Comparison of ENCODE assay signal across 26 mouse cellular contexts in the genomic region with DNA sequence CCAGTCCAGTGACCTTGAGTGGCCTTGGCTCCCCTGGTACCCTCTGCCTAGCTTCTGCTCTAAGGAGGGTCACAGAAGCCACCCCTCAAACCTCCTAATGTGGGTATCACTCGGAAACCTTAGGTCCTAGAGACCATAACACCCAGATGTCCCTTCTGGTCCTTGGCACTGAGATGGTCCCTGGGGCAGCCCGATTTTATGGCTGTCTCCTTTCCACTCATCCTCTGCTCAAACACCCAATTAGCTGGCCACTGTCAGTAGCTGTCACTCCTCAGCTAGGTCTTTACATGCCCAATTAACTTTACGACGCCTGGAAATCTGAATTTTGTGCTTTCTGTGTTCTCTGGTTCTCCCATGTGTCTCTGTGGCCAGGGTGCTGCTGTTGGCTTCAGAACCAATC. TPM values are rescaled to one million over a fixed set of nuclear protein-coding genes. Genes with fewer than 3 reads are reported as not detected.
DNase-seq lines count a peak whose midpoint lies in the region; ATAC-seq and TF ChIP-seq lines count a peak whose summit lies in the region.
"Had no signal": no experiment of that assay in that cellular context is flagged by ENCODE, and none has a peak within 500 bp of the region (broad histone marks: within the 10 kb centered on the region; RNA-seq: fewer than 3 reads in every experiment).

No protein-coding gene starts in this region.

- no peak overlapping the region for H3K4me3 ChIP-seq in layer of hippocampus, adult 2 months
- H3K4me3 ChIP-seq in midbrain, postnatal 0 days (ENCODE audit: low read depth, low read length), result no peak overlapping the region
- H3K4me3 ChIP-seq in midbrain, embryonic 11.5 days (ENCODE audit: low read depth, low read length), result no peak overlapping the region
- H3K4me3 ChIP-seq: embryonic facial prominence, embryonic 13.5 days; embryonic facial prominence, embryonic 15.5 days; erythroblast, embryonic 14.5 days; forebrain, embryonic 10.5 days; forebrain, embryonic 12.5 days had no signal

- TF ChIP-seq CTCF in layer of hippocampus, adult 2 months (conservative IDR thresholded peaks at IDR 0.05), result no peak
- no peak for TF ChIP-seq CTCF in midbrain, postnatal 0 days (IDR thresholded peaks at IDR 0.05)

- H3K9ac ChIP-seq in midbrain, postnatal 0 days (replicated peaks; ENCODE audit: low read length, poor library complexity, severe bottlenecking), result no peak overlapping the region
- no peak overlapping the region for H3K9ac ChIP-seq in midbrain, embryonic 11.5 days (ENCODE audit: low read length)
- H3K9ac ChIP-seq: embryonic facial prominence, embryonic 13.5 days; embryonic facial prominence, embryonic 15.5 days; forebrain, embryonic 12.5 days had no signal

- no peaks in the 10 kb centered on the region for H3K27me3 ChIP-seq in midbrain, postnatal 0 days (ENCODE audit: insufficient read depth, low read length)
- no peaks in the 10 kb centered on the region for H3K27me3 ChIP-seq in midbrain, embryonic 11.5 days (ENCODE audit: control insufficient read depth, insufficient read depth, low read length)
- H3K27me3 ChIP-seq: embryonic facial prominence, embryonic 13.5 days; embryonic facial prominence, embryonic 15.5 days; forebrain, embryonic 12.5 days had no signal

- peak overlapping the region; percentile 37; the same call in 1 of the 2 replicates for H3K27ac ChIP-seq in layer of hippocampus, adult 2 months
- no peak overlapping the region for H3K27ac ChIP-seq in midbrain, postnatal 0 days (ENCODE audit: low read depth, low read length)
- H3K27ac ChIP-seq in midbrain, embryonic 11.5 days (ENCODE audit: low read depth, low read length), result no peak overlapping the region
- H3K27ac ChIP-seq: embryonic facial prominence, embryonic 13.5 days; embryonic facial prominence, embryonic 15.5 days; forebrain, embryonic 10.5 days; forebrain, embryonic 12.5 days had no signal

- no peaks in the 10 kb centered on the region for H3K4me1 ChIP-seq in midbrain, postnatal 0 days (ENCODE audit: insufficient read depth, low read length)
- no peaks in the 10 kb centered on the region for H3K4me1 ChIP-seq in midbrain, embryonic 11.5 days (ENCODE audit: control insufficient read depth, insufficient read depth, low read length)
- H3K4me1 ChIP-seq: embryonic facial prominence, embryonic 13.5 days; embryonic facial prominence, embryonic 15.5 days; forebrain, embryonic 12.5 days had no signal

- no peak for ATAC-seq in midbrain, postnatal 0 days (ENCODE audit: low FRiP score)
- no peak for ATAC-seq in midbrain, embryonic 11.5 days (ENCODE audit: low FRiP score)
- ATAC-seq: forebrain, embryonic 14.5 days; forebrain, embryonic 16.5 days had no signal

- no peaks in the 10 kb centered on the region for H3K9me3 ChIP-seq in midbrain, postnatal 0 days (ENCODE audit: low read length)
- no peaks in the 10 kb centered on the region for H3K9me3 ChIP-seq in midbrain, embryonic 11.5 days (ENCODE audit: control insufficient read depth, low read length)
- H3K9me3 ChIP-seq: embryonic facial prominence, embryonic 13.5 days; embryonic facial prominence, embryonic 15.5 days; forebrain, embryonic 10.5 days; forebrain, embryonic 12.5 days had no signal

- WGBS in midbrain, postnatal 0 days, result 87% methylated on average over 4 of the region's 4 CpGs
- 84% methylated on average over 4 of the region's 4 CpGs for WGBS in midbrain, embryonic 11.5 days

- DNase-seq in cerebellum, postnatal 10 days, result peak; percentile 68 to 77
- no peak for DNase-seq in cerebellum, adult 9-10 months
- DNase-seq in layer of hippocampus, adult 2 months (ENCODE audit: low spot score in 2 of 2), result no peak
- no peak for DNase-seq in layer of hippocampus, postnatal 25 days (ENCODE audit: extremely low spot score in 1 of 2, low spot score in 1 of 2)
- peak; percentile 54 for DNase-seq in midbrain, postnatal 0 days (ENCODE audit: low spot score)
- DNase-seq in midbrain, embryonic 11.5 days (ENCODE audit: low spot score, missing footprints), result no peak
- DNase-seq: adrenal gland, adult 2 months; adrenal gland, postnatal 10 days; adrenal gland, postnatal 25 days; cerebellum, adult 11 months; cerebellum, adult 8-10 months; cerebellum, postnatal 36 days; embryo, embryonic 11 days had no signal

- no peak overlapping the region for H3K4me2 ChIP-seq in midbrain, postnatal 0 days (ENCODE audit: low read depth, low read length, poor library complexity, severe bottlenecking)
- H3K4me2 ChIP-seq in midbrain, embryonic 11.5 days, result no peak overlapping the region
- H3K4me2 ChIP-seq: embryonic facial prominence, embryonic 13.5 days; embryonic facial prominence, embryonic 15.5 days; forebrain, embryonic 12.5 days had no signal

- peaks cover 5% of the 10 kb centered on the region; the same call in 1 of the 2 replicates for H3K36me3 ChIP-seq in midbrain, postnatal 0 days (ENCODE audit: insufficient read depth, low read length)
- H3K36me3 ChIP-seq in midbrain, embryonic 11.5 days (ENCODE audit: control insufficient read depth, insufficient read depth, low read length), result no peaks in the 10 kb centered on the region
- H3K36me3 ChIP-seq: embryonic facial prominence, embryonic 13.5 days; embryonic facial prominence, embryonic 15.5 days; forebrain, embryonic 10.5 days; forebrain, embryonic 12.5 days had no signal

RNA-seq across cellular contexts. Expression of gene Rph3a, which starts 43.7 kb away (rescaled TPM):
- total RNA-seq in layer of hippocampus, adult 2 months (2021), result 100 to 1,000 TPM; 226 to 235 TPM
- 100 to 1,000 TPM; 203 to 233 TPM for total RNA-seq in layer of hippocampus, postnatal 25 days (2021)
- 43.6 and 44.6 TPM in 2 replicates for total RNA-seq in midbrain, postnatal 0 days (2014; rRNA removed)
- 33.3 and 35.5 TPM in 2 replicates for polyA plus RNA-seq in midbrain, postnatal 0 days (2015; fragmentation: Nextera tagmentation; extraction: Ambion mirVana)
- polyA plus RNA-seq in midbrain, embryonic 11.5 days (2014; fragmentation: Nextera tagmentation; extraction: Ambion mirVana), result 0.57 and 1.4 TPM in 2 replicates
- total RNA-seq: common myeloid progenitor, adult 5-6 weeks; MEL had no signal
- polyA plus RNA-seq: C2C12; erythroblast, embryonic 14.5 days had no signal

RNA-seq across cellular contexts. Expression of gene Oas1d, which starts 51.8 kb away (rescaled TPM):
- not detected for total RNA-seq in layer of hippocampus, adult 2 months (2021)
- not detected for total RNA-seq in layer of hippocampus, postnatal 25 days (2021)
- total RNA-seq in midbrain, postnatal 0 days (2014; rRNA removed), result 0.22 TPM in 1 of 2 replicates, not detected in the other
- 0.39 and 0.78 TPM in 2 replicates for polyA plus RNA-seq in midbrain, postnatal 0 days (2015; fragmentation: Nextera tagmentation; extraction: Ambion mirVana)
- not detected in 2 replicates for polyA plus RNA-seq in midbrain, embryonic 11.5 days (2014; fragmentation: Nextera tagmentation; extraction: Ambion mirVana)
- total RNA-seq: adrenal gland, adult 2 months; adrenal gland, postnatal 25 days; adrenal gland, postnatal 4 days; common myeloid progenitor, adult 5-6 weeks; MEL had no signal
- polyA plus RNA-seq: adrenal gland, adult 2 months; brain, embryonic 14.5 days; C2C12; embryonic facial prominence, embryonic 11.5 days; embryonic facial prominence, embryonic 13.5 days; embryonic facial prominence, embryonic 15.5 days; erythroblast, embryonic 14.5 days; forebrain, embryonic 10.5 days; forebrain, embryonic 12.5 days; forebrain, embryonic 16.5 days had no signal

RNA-seq across cellular contexts. Expression of gene Oas1a, which starts 58.8 kb away (rescaled TPM):
- under 1 TPM in 1 of 2 experiments, not detected in 1; 0.29 TPM for total RNA-seq in layer of hippocampus, adult 2 months (2021)
- under 1 TPM; 0.26 to 0.27 TPM for total RNA-seq in layer of hippocampus, postnatal 25 days (2021)
- 0.28 and 1.8 TPM in 2 replicates for total RNA-seq in midbrain, postnatal 0 days (2014; rRNA removed)
- polyA plus RNA-seq in midbrain, postnatal 0 days (2015; fragmentation: Nextera tagmentation; extraction: Ambion mirVana), result 1.2 and 1.6 TPM in 2 replicates
- 0.72 and 0.89 TPM in 2 replicates for polyA plus RNA-seq in midbrain, embryonic 11.5 days (2014; fragmentation: Nextera tagmentation; extraction: Ambion mirVana)
- polyA plus RNA-seq: erythroblast, embryonic 14.5 days had no signal

Comparison
In these comparisons a context has a peak if more than half of its experiments do, and no peak if none do; other contexts are left out.
1. DNase-seq: peak in cerebellum, postnatal 10 days (2 of 2) and midbrain, postnatal 0 days (single experiment); none in cerebellum, adult 9-10 months (single experiment), layer of hippocampus, adult 2 months (0 of 2), layer of hippocampus, postnatal 25 days (0 of 2) and midbrain, embryonic 11.5 days (single experiment).